Mouse (Mus musculus) heart, embryonic 16.5 days (tissue): ENCODE results near the gene Plxna1. TPM values are rescaled to one million over a fixed set of nuclear protein-coding genes. Genes with fewer than 3 reads are reported as not detected.

Source experiments
- ATAC-seq: fragments of 200-750 bp; cut with Nextera tagmentation; replicated peaks from 2 replicates; pipeline ENCODE4 v1.8.0; 2017; ENCODE audit warnings: moderate number of reproducible peaks; ENCODE audit not compliant: insufficient read depth, low FRiP score; ENCODE audit errors: extremely low read depth
- H3K27ac ChIP-seq: fragments of 300-500 bp; sonication (generic); 2 replicates; pipeline ENCODE4 v1.5.1; 2014; ENCODE audit warnings: mild to moderate bottlenecking, low read length, control low read depth, moderate library complexity
- H3K27me3 ChIP-seq: fragments of 300-500 bp; sonication (generic); 2 replicates; pipeline ENCODE4 v1.6.1; 2014; ENCODE audit warnings: low read length, mixed read lengths; ENCODE audit not compliant: control insufficient read depth, insufficient read depth
- H3K36me3 ChIP-seq: fragments of 300-500 bp; sonication (generic); 2 replicates; pipeline ENCODE4 v1.6.1; 2014; ENCODE audit not compliant: control insufficient read depth, insufficient read depth
- H3K4me1 ChIP-seq: fragments of 300-500 bp; sonication (generic); 2 replicates; pipeline ENCODE4 v1.6.1; 2014; ENCODE audit warnings: low read length, mixed read lengths; ENCODE audit not compliant: control insufficient read depth, insufficient read depth
- H3K4me2 ChIP-seq: fragments of 300-500 bp; sonication (generic); 2 replicates; pipeline ENCODE4 v1.6.1; 2014; ENCODE audit warnings: low read depth, mild to moderate bottlenecking, control low read depth, low read length
- H3K4me3 ChIP-seq: fragments of 300-500 bp; sonication (generic); 2 replicates; pipeline ENCODE4 v1.5.1; 2014; ENCODE audit warnings: mild to moderate bottlenecking, control low read depth, low read length
- H3K9ac ChIP-seq: fragments of 300-500 bp; sonication (generic); 2 replicates; pipeline ENCODE4 v1.6.1; 2014; ENCODE audit warnings: low read length, control low read depth
- H3K9me3 ChIP-seq: fragments of 300-500 bp; sonication (generic); replicated peaks from 2 replicates; pipeline ENCODE4 v1.6.1; 2016; ENCODE audit warnings: low read length; ENCODE audit not compliant: control insufficient read depth
- WGBS: fragments of 180-500 bp; shearing (Covaris S2); extraction: QIAGEN DNeasy Blood & Tissue Kit; methylation state at CpG from one replicate; pipeline ENCODE4 v1.1.7; 2014; 5-methylcytosine and 5-hydroxymethylcytosine counted together
- polyA plus RNA-seq: library from polyadenylated mRNA; unstranded; fragments of >200 nt; fragmentation: Nextera tagmentation; extraction: Ambion mirVana; gene quantifications from 2 replicates; pipeline ENCODE4 v1.2.1, GENCODE M21; 2015

Plxna1 gene
- polyA plus RNA-seq, 1 experiment from 2014 or later: 7.5 TPM

DNA sequence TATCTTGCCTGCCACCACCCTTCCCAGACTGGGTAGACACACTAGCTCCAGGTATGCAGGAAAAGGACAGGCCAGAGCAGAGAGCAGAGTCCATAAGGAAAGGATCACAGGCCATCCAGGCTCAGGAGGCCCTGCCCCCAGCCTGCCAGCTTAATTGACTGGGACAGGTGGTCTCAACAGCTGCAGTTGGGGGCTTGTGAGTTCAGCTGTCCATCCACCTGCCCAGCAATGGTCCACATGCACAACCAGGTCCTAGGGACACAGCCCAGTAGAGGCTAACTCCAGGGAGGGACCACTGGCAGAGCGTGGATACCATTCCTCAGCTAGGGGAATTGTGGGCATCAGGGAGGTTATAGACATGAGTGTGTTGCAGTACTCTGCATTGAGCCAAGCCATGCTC is 16.6 kb downstream of the Plxna1 start:
- H3K27ac ChIP-seq: peak overlapping the region; percentile 92
- no peaks in the 10 kb centered on the region for H3K9me3 ChIP-seq
- peaks cover 34% of the 10 kb centered on the region for H3K4me1 ChIP-seq
- H3K27me3 ChIP-seq: no peaks in the 10 kb centered on the region
- peaks cover 8% of the 10 kb centered on the region for H3K36me3 ChIP-seq
- ATAC-seq: no peak
- H3K9ac ChIP-seq: peak overlapping the region; percentile 63
- no peak overlapping the region for H3K4me2 ChIP-seq
- 92% methylated on average over 1 of the region's 1 CpGs for WGBS
- no peak overlapping the region for H3K4me3 ChIP-seq

- Histone ChIP-seq H3K9me3 (no peaks in the 10 kb centered on the region), H3K27ac (peak overlapping the region; percentile 92), H3K9ac (peak overlapping the region; percentile 63), H3K4me2 (peak overlapping the region; percentile 53), H3K27me3 (no peaks in the 10 kb centered on the region), H3K4me1 (peaks cover 34% of the 10 kb centered on the region), H3K36me3 (peaks cover 12% of the 10 kb centered on the region), H3K4me3 (peak overlapping the region; percentile 11; the same call in 1 of the 2 replicates)
- WGBS: 40% methylated on average over 3 of the region's 3 CpGs
- ATAC-seq: no peak
These were observed 17.0 kb downstream of the Plxna1 start for GRCm38 (mm10) chr6:89345486-89345785.

DNA sequence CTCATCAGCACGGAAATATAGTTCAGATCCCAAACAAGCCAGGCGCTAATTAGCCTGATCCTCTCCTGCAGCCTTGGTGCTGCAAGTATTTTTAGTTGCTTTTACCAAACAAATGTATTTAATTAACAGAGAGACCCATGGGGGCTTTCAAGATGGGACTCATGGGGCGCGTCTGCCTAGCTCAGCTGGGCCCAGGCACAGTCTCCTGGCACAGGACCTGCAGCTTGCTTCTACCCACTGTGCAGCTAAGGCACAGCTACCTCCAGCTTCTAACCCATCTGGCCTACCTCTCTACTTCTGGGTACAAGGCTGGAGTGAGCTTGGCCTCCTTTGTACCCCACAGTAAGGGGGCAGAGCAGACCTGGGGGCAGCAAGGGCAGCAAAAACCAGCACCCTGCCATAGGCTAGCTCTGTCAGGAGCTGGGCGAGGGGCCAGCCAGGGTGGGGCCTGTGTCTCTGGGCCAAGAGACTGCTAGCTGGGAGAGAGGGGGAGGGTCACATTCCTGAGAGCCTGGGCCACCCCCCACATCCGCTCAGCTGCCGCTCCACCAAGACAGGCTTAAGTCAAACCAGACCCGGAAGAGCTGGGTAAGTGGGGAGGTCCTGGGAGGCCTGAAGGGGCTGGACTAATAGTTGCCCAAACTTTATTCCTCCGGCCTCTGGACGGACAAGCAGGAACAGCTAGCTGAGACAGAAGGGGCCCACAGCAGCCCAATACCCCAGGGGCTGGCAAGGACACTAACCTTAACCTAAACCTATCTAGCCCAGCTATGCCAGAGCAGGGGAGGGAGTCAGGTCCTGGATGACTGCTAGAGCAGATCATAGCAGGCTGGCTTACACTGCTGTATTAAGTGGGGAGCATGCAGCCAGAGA is 17.6 kb downstream of the Plxna1 start:
- no peaks in the 10 kb centered on the region for H3K9me3 ChIP-seq
- H3K4me3 ChIP-seq: peak overlapping the region; percentile 11; the same call in 1 of the 2 replicates
- ATAC-seq: peak; percentile 94
- 26% methylated on average over 10 of the region's 10 CpGs for WGBS
- H3K27me3 ChIP-seq: no peaks in the 10 kb centered on the region
- H3K4me2 ChIP-seq: peak overlapping the region; percentile 53
- H3K36me3 ChIP-seq: peaks cover 16% of the 10 kb centered on the region
- H3K27ac ChIP-seq: peak overlapping the region; percentile 92
- peak overlapping the region; percentile 63 for H3K9ac ChIP-seq
- peaks cover 35% of the 10 kb centered on the region for H3K4me1 ChIP-seq

GRCm38 (mm10) chr6:89341981-89342380 is 20.4 kb downstream of the Plxna1 start:
- Histone ChIP-seq H3K4me2 (no peak overlapping the region), H3K27ac (no peak overlapping the region), H3K9me3 (no peaks in the 10 kb centered on the region), H3K27me3 (no peaks in the 10 kb centered on the region), H3K4me1 (peaks cover 46% of the 10 kb centered on the region), H3K9ac (no peak overlapping the region), H3K4me3 (no peak overlapping the region), H3K36me3 (peaks cover 15% of the 10 kb centered on the region)
- 73% methylated on average over 4 of the region's 4 CpGs for WGBS
- ATAC-seq: no peak

- Histone ChIP-seq H3K4me2 (no peak overlapping the region), H3K27ac (peak overlapping the region; percentile 73), H3K9ac (peak overlapping the region; percentile 28; the same call in 1 of the 2 replicates), H3K36me3 (peaks cover 27% of the 10 kb centered on the region), H3K9me3 (no peaks in the 10 kb centered on the region), H3K4me3 (no peak overlapping the region), H3K27me3 (no peaks in the 10 kb centered on the region), H3K4me1 (peaks cover 32% of the 10 kb centered on the region)
- ATAC-seq: peak; percentile 83
- WGBS: 57% methylated on average over 2 of the region's 2 CpGs
These were observed 23.0 kb downstream of the Plxna1 start for GRCm38 (mm10) chr6:89339447-89339846.

DNA sequence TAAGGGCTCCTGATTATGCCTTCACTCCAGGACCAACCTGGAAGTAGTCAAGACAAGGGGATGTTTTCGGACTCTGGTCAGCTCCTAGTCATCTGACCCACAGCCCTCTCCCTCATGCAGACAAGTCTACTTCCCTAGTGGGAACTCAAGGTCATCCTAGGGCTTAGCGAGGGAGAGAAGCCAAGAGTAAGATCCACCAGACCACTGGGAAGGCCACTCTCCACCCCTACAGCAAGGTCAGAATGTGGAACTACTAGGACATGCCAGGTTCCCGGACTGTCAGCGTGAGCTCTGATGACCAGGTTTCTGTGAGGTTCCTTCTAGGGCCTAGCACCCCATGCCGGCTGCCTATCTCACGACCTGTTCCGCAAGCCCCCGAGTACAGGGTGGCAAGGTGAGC is 23.7 kb downstream of the Plxna1 start:
- ATAC-seq: no peak
- Histone ChIP-seq H3K9ac (no peak overlapping the region), H3K9me3 (no peaks in the 10 kb centered on the region), H3K27me3 (no peaks in the 10 kb centered on the region), H3K27ac (peak overlapping the region; percentile 73; the same call in 1 of the 2 replicates), H3K4me1 (peaks cover 27% of the 10 kb centered on the region), H3K36me3 (peaks cover 32% of the 10 kb centered on the region), H3K4me2 (no peak overlapping the region), H3K4me3 (no peak overlapping the region)
- 82% methylated on average over 8 of the region's 8 CpGs for WGBS

DNA sequence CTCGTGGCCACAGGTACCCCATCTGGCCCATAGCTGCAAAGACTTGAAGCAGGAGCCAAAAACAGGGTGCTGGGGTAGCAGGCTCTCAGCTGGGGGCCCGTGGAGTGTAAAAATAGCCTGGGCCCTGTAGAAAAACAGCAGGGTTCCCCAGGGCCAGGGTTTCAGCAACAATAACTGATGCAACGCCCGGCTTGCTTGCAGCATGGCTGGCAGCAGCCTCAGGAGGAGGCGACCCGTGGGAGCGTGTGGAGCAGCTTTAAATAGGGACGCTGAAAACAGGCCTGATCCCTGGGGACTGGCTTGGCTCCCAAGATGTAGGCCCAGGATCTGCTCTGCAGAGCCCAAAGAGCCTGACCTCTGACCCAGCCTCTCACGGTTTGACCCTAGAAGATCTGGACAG is 24.8 kb downstream of the Plxna1 start:
- ATAC-seq: no peak
- Histone ChIP-seq H3K4me3 (no peak overlapping the region), H3K9ac (no peak overlapping the region), H3K9me3 (no peaks in the 10 kb centered on the region), H3K4me2 (no peak overlapping the region), H3K36me3 (peaks cover 39% of the 10 kb centered on the region), H3K4me1 (peaks cover 27% of the 10 kb centered on the region), H3K27ac (no peak overlapping the region), H3K27me3 (no peaks in the 10 kb centered on the region)
- 72% methylated on average over 9 of the region's 9 CpGs for WGBS

DNA sequence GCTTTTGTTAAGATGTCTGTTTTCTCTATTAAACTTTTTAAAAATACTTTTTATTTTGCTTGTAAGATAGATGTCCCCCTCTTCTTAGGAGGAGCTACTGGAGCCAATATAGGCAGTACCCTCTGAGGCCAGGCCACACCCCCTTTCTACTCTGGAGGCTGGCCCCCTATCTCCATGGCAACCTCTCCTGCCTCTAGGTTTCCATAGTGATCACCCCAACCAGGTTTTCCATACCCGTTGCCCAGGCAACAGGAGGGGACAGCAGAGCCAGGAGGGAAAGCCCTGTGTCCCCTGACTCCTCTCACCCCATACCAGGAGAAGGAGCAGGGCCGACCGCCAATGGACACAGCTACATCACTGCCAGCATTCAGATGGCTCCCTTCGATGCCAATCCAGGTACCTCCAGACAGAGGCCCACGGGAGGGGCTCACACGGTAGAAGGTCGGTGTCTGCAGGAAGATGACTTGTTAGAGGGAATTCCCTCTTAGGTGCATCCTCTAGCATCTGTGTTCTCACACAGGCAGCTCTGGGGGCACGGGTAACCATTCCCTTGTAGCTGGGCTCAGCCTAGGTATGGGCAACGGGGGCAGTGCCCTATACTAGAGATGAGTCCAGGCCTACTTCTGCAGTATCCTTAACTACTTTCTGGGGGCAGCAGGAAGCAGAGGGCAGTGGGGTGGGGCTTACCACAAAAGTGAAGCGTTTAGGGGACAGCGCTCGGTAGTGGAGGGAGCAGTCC is 28.3 kb downstream of the Plxna1 start:
- WGBS: 90% methylated on average over 12 of the region's 12 CpGs
- no peak overlapping the region for H3K4me3 ChIP-seq
- H3K9ac ChIP-seq: no peak overlapping the region
- no peak for ATAC-seq
- no peaks in the 10 kb centered on the region for H3K27me3 ChIP-seq
- H3K4me1 ChIP-seq: peaks cover 11% of the 10 kb centered on the region
- no peaks in the 10 kb centered on the region for H3K9me3 ChIP-seq
- peaks cover 52% of the 10 kb centered on the region for H3K36me3 ChIP-seq
- H3K27ac ChIP-seq: no peak overlapping the region
- no peak overlapping the region for H3K4me2 ChIP-seq

- ATAC-seq: no peak
- WGBS: 93% methylated on average over 10 of the region's 10 CpGs
- Histone ChIP-seq H3K9me3 (no peaks in the 10 kb centered on the region), H3K4me3 (no peak overlapping the region), H3K36me3 (peaks cover 45% of the 10 kb centered on the region), H3K27ac (no peak overlapping the region), H3K9ac (no peak overlapping the region), H3K27me3 (no peaks in the 10 kb centered on the region), H3K4me2 (no peak overlapping the region), H3K4me1 (no peaks in the 10 kb centered on the region)
These were observed 31.5 kb downstream of the Plxna1 start for GRCm38 (mm10) chr6:89330957-89331356.
